Mouse (Mus musculus) heart, adult 18-20 months (tissue): Measurements from ENCODE around the gene B4galnt2. TPM values are rescaled to one million over a fixed set of nuclear protein-coding genes. Genes with fewer than 3 reads are reported as not detected.
A peak's percentile ranks its signal among the peaks of the same experiment; 100 is the strongest.

ENCODE experiments used
- DNase-seq, 2 experiments: peaks; one replicate each; pipeline ENCODE4 v3.0.0; 2021 to 2022; ENCODE audit warnings: mixed read lengths in 1 of 2
- total RNA-seq, 2 experiments: library from RNA; stranded (reverse); gene quantifications; 2 replicates each; pipeline ENCODE4 v1.2.3; 2021

B4galnt2 gene
- total RNA-seq, 2 experiments from 2014 or later: not detected

- DNase-seq: no peak
Observed at GRCm38 (mm10) chr11:95840694-95841497, 73.8 kb downstream of the B4galnt2 start.

- DNase-seq: no peak
Observed at GRCm38 (mm10) chr11:95838999-95839868, 75.5 kb downstream of the B4galnt2 start.

- no peak for DNase-seq
Observed at GRCm38 (mm10) chr11:95838598-95838997, 76.1 kb downstream of the B4galnt2 start.

GRCm38 (mm10) chr11:95837059-95837458, 77.6 kb downstream of the B4galnt2 start, which contains the start of gene Gngt2:
Gene Gngt2 (plus strand): TSS chr11:95837216.
- peak; percentile 88 to 92 for DNase-seq

- DNase-seq: peak; percentile 45 to 65
Observed at GRCm38 (mm10) chr11:95836433-95836832, 78.3 kb downstream of the B4galnt2 start.

- DNase-seq: no peak
Observed at GRCm38 (mm10) chr11:95835832-95836231, 78.9 kb downstream of the B4galnt2 start.

- peak; percentile 37 to 59 for DNase-seq
Observed at GRCm38 (mm10) chr11:95834742-95835710, 79.7 kb downstream of the B4galnt2 start.

GRCm38 (mm10) chr11:95834143-95834667, 80.5 kb downstream of the B4galnt2 start:
- peak; percentile 53 to 70 for DNase-seq

- DNase-seq: no peak
Observed at GRCm38 (mm10) chr11:95833631-95834142, 81.0 kb downstream of the B4galnt2 start.

GRCm38 (mm10) chr11:95833006-95833570, 81.6 kb downstream of the B4galnt2 start:
- DNase-seq: no peak

GRCm38 (mm10) chr11:95832129-95833005, 82.3 kb downstream of the B4galnt2 start:
- DNase-seq: no peak

GRCm38 (mm10) chr11:95831641-95832040, 83.0 kb downstream of the B4galnt2 start:
- no peak for DNase-seq

- DNase-seq: peak in 1 of 2 experiments; percentile 30
Observed at GRCm38 (mm10) chr11:95831276-95831619, 83.4 kb downstream of the B4galnt2 start.

- peak in 1 of 2 experiments; percentile 28 for DNase-seq
Observed at GRCm38 (mm10) chr11:95830411-95831275, 84.0 kb downstream of the B4galnt2 start.

- DNase-seq: peak in 1 of 2 experiments; percentile 17
Observed at GRCm38 (mm10) chr11:95829526-95830050, 85.1 kb downstream of the B4galnt2 start.

GRCm38 (mm10) chr11:95828181-95828964, 86.3 kb downstream of the B4galnt2 start:
- peak in 1 of 2 experiments; percentile 10 for DNase-seq

GRCm38 (mm10) chr11:95827464-95828085, 87.1 kb downstream of the B4galnt2 start:
- DNase-seq: peak; percentile 68 to 89
